Mouse (Mus musculus) granulocyte monocyte progenitor cell, adult 5-6 weeks (primary cell): ENCODE measurements at regions not wholly inside any gene's neighbourhood (a gene's known extent, or its start where the extent isn't known, plus 50 kb on each side); places are given as distances from the start of the nearest gene placed in this dataset.

ENCODE experiments used
- ATAC-seq: replicated peaks from 2 replicates; pipeline ENCODE4 v1.8.0; 2016; ENCODE audit warnings: mild to moderate bottlenecking, moderate TSS enrichment, inconsistent platforms; ENCODE audit not compliant: poor library complexity, severe bottlenecking

GRCm38 (mm10) chr11:48186604-48187003 is 197.8 kb upstream of the Sgcd start:
- no peak for ATAC-seq

DNA sequence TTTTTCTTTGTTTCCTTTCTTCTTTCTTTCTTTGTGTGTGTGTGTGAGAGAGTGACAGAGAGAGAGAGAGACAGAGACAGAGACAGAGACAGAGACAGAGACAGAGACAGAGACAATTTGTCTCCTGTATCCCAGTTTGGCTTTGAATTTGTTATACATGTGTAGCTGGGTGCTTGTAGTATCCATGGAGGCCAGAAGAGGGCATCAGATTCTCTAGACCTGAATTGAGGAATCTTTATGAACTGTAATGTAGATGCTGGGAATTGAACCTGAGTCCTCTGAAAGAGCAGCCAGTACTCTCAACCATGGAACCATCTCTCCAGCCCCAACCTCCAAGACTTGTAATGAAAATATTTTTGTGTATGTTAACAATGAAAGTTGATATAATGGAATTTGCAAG is 190.2 kb upstream of the Sgcd start:
- no peak for ATAC-seq

DNA sequence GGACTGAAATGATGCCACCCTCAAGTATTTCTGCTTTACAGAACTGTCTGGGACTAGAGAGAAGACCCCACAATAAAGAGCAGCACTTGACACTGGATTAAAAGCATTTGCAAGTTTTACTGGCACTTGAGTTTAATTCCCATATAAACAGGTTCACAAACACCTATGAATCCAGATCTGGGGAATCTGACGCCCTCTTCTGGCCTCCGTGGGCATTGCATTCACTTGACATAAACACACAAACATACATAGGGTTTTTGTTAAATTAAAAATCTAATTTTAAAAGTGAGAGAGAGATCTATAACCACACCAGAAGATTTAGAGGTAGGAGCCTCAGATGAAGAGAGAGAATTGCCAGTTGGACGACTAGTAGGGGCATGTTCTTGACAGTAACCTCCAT is 189.4 kb upstream of the Sgcd start:
- no peak for ATAC-seq

DNA sequence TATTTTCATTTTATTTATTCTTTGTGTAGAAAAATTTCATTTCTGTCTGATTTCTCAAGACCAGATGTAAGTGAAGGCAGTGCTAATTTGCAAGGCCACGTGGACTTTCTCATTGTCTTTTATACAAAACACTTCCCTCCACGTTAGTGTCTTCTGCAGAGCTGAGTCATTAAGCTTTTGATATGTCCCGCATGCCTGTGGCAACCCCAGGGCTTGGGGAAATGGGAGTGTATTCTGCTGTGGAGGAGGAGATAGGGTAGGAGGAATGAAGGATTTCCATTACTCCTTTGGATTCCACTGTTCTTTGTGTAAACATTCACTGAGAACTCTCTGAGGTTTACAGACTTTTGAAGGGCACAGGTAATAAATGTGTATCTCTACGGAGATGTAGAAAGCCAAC is 187.7 kb upstream of the Sgcd start:
- no peak for ATAC-seq

DNA sequence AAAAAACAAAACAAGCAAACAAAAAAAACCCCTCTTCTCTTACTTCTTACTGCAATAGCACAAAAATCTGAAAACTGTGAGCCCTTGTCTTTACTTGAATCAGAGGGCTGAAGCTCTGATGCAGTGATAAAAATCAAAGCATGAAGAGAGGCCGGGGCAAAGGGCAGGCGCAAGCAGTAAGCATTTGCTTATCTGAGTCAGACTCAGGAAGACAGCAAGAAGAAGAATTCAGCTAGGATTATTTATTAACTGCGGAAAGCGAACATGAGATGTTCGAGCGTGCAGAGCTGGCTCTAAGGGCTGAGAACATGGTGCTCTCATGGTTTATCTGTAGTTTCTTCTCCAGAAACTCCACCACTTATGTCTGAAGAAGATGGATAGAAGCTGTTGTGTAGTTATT is 163.4 kb upstream of the Sgcd start:
- ATAC-seq, result no peak

- ATAC-seq, result no peak
These were observed 144.6 kb upstream of the Sgcd start for GRCm38 (mm10) chr11:48133335-48133734.

DNA sequence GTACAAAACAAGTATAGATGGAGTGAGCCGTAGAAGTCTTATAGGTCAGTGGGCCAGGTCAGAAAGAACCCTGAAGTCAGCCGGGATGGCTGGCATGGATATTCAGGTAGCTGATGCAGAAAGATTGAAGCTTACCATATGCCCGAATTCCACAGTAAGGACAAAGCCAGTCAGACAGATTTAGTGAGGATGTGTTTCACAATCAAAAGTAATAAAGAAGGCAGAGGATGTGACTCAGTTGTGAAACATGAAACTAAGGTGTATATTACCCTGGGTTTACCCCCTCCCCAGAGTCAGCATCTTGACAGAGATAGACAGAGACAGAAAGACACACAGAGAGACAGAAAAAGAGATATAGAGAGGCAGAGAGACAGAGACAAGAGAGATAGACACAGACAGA is 109.3 kb upstream of the Sgcd start:
- ATAC-seq, result no peak

DNA sequence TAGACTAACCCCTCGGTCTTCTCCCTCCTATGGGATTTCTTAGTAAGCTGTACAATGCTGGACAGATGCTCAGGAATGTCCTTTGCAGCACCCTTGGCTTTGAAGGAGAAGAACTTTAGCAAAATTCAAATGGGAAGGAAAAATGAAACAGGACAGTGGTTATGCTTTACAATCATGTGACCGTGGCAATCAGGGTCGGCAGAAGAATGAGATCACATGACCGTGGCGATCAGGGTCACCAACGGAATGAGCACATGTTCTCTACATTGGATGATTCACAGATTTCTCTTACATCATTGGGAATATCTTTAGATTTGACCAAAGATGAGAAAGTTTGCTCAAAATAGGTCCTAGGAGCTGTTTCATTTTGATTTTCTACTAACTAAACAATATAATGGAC is 108.7 kb upstream of the Sgcd start:
- no peak for ATAC-seq

- ATAC-seq, result no peak
These were observed 78.3 kb upstream of the Sgcd start for GRCm38 (mm10) chr11:48067072-48067471.

DNA sequence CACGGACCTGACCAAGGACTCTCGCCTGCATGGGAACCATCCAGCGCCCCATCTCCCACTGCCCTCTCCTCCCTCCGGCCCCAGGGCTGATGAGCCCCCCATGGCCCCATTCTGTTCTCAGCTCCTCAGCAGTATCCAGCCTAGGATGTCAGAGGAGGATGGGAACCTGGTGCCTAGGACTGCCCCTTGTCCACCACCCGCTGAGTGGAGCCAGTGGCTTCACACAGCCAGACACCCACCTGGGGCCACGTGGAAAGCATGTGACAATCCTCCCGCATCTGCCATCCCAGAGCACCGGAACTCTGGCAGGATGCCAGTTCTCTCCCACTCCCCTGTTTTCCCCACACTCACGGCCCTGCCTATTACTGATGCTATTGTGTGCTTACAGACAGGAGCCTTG is 75.0 kb upstream of the Sgcd start:
- no peak for ATAC-seq

DNA sequence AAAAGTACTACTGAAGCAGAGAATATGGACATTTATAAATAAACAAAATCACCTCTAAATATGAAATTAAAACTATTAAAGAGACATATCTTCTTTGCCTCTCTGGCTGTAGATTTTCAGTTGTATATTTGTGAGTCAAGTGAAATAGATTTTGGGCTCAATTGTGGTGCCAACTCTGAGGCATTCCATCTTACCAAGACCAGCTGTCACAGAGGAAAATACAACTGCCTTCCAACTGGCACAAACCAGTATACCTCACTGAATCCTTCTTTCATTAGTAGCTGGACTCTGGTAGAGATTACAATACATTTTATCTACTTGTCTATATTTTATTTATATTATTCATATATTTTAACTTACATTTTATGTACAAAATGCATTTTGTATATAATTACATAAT is 72.7 kb upstream of the Sgcd start:
- ATAC-seq, result no peak

DNA sequence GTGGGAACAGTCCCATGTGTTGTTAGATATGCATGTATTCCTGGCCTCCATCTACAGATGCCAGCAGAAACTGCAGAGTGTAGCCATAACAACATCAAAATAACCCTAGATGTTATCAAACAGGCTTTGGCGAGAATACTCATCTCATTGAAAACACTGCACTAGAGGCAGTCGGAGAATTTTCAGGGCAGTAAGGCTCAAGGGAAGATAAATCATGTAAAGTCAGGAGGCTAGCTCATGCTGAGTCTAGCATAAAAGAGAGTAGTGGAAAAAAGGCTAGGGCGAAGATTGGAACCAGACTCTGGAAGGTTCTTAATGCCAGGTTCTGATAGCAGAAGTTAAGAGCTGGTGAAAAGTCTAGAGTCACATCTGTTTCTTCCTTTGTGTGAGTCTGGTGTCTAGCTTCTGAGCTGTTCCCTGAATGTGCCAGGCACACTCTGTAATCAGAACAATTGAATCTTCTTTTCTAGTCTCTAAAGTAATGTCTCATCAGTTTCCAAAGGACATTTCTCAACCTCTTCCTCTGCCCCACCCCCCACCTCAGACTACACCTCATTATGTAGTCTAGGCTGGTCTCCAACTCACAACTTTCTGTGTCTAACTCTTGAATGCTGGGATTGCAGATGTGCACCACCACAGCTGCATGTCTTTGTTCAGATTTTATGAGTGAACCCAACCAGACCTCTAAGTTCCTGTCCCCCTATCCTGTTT is 62.5 kb upstream of the Sgcd start:
- ATAC-seq, result no peak

- ATAC-seq, result no peak
These were observed 59.5 kb upstream of the Sgcd start for GRCm38 (mm10) chr11:48048311-48048710.
